Mouse (Mus musculus) Patski (cell line): ENCODE results near the gene Prdx2. TPM values are rescaled to one million over a fixed set of nuclear protein-coding genes. Genes with fewer than 3 reads are reported as not detected.
A peak's percentile ranks its signal among the peaks of the same experiment; 100 is the strongest.

Experiments used
- ATAC-seq: fragments of 100-300 bp; one replicate; pipeline ENCODE4 v1.8.0; 2021
- CTCF ChIA-PET: fragments of 350-600 bp; sonication (Branson Sonifier 250); formaldehyde crosslinking; loops from one replicate; lab custom pipeline; 2022; ENCODE audit warnings: inconsistent platforms; lab: Charles Lee
- POLR2A ChIA-PET: fragments of 350-600 bp; sonication (Branson Sonifier 250); formaldehyde crosslinking; loops from one replicate; lab custom pipeline; 2022; ENCODE audit warnings: antibody characterized with exemption, inconsistent platforms; lab: Charles Lee
- DNase-seq: peaks from one replicate; pipeline ENCODE4 v3.0.0-alpha.2; 2011; ENCODE audit warnings: low read depth, low spot score
- H3K27me3 ChIP-seq: fragments of 371-371 bp; one replicate; pipeline ENCODE4 v1.5.1; 2021
- CTCF ChIP-seq: fragments of 100-300 bp; IDR thresholded peaks from one replicate; pipeline ENCODE4 v1.5.1; 2021
- in situ Hi-C: fragments of 300-500 bp; cut with MboI; formaldehyde crosslinking; loops from 3 replicates; pipeline ENCODE4 v1.11.1; 2018; ENCODE audit warnings: low pct_unique_long_range_greater_than_20kb, mixed read lengths
- polyA plus RNA-seq: library from polyadenylated mRNA; unstranded; gene quantifications from one replicate; pipeline ENCODE4 v1.2.3, GENCODE M21; 2021

The Prdx2 gene
- polyA plus RNA-seq, 1 experiment from 2014 or later = 668 TPM

- no peak for DNase-seq
- no peaks in the 10 kb centered on the region for H3K27me3 ChIP-seq
- ChIA-PET CTCF (interaction anchor here (3.0 to 13.4 kb wide), 2 partner anchors 8 to 14 kb away, joined by 24 to 351 read pairs; partner anchors contain the start of gene Hook2), POLR2A (interaction anchor here (0.9 to 9.8 kb wide), 5 partner anchors 8 to 50 kb away, joined by 3 to 225 read pairs (median 7); partner anchors contain the start of genes Gm49661, Hook2, Prdx2 and Rnaseh2a)
- in situ Hi-C loops = no loop called here
- ATAC-seq = no peak
- TF ChIP-seq CTCF = no peak
These were observed 7.5 kb downstream of the Prdx2 start for GRCm38 (mm10) chr8:84976763-84977434.

- DNase-seq (no peak), ATAC-seq (no peak)
- POLR2A ChIA-PET = interaction anchor here (0.5 to 9.8 kb wide), 7 partner anchors 9 to 320 kb away, joined by 3 to 225 read pairs (median 5); partner anchors contain the start of genes Gm49661, Hook2, Prdx2 and Rnaseh2a
- in situ Hi-C loops = no loop called here
- no peaks in the 10 kb centered on the region for H3K27me3 ChIP-seq
- CTCF ChIA-PET = interaction anchor here (1.0 to 13.4 kb wide), 2 partner anchors 13 to 21 kb away, joined by 4 to 351 read pairs; partner anchors contain the start of gene Hook2
- no peak for TF ChIP-seq CTCF
These were observed 8.3 kb downstream of the Prdx2 start for GRCm38 (mm10) chr8:84977435-84978247.

GRCm38 (mm10) chr8:84978248-84978940, 9.0 kb downstream of the Prdx2 start, which contains the start of gene Junb:
TSS of gene Junb (minus strand) at chr8:84978718.
- no peak for TF ChIP-seq CTCF
- in situ Hi-C loops = no loop called here
- ATAC-seq (peak; percentile 22), DNase-seq (no peak)
- POLR2A ChIA-PET = interaction anchor here (0.5 to 9.8 kb wide), 6 partner anchors 9 to 320 kb away, joined by 3 to 225 read pairs (median 4); partner anchors contain the start of genes Gm49661, Hook2, Prdx2 and Rnaseh2a
- CTCF ChIA-PET = interaction anchor here (1.0 to 13.4 kb wide), 2 partner anchors 12 to 21 kb away, joined by 4 to 351 read pairs; partner anchors contain the start of gene Hook2
- H3K27me3 ChIP-seq = no peaks in the 10 kb centered on the region

GRCm38 (mm10) chr8:84979599-84980421, 10.4 kb downstream of the Prdx2 start:
- in situ Hi-C loops = loop anchor here (10.0 kb wide), 2 partner anchors 315 to 775 kb away; partner anchors contain the start of gene Ier2
- POLR2A ChIA-PET = interaction anchor here (1.3 to 9.8 kb wide), 5 partner anchors 8 to 91 kb away, joined by 3 to 225 read pairs (median 5); partner anchors contain the start of genes Dhps, Gm49661, Hook2 and Prdx2
- no peaks in the 10 kb centered on the region for H3K27me3 ChIP-seq
- no peak for TF ChIP-seq CTCF
- ATAC-seq (peak; percentile 22), DNase-seq (no peak)
- CTCF ChIA-PET = interaction anchor here (13.4 kb wide), 1 partner anchor 11 kb away, joined by 351 read pairs; the partner anchor contains the start of gene Hook2

- no peak for TF ChIP-seq CTCF
- no peaks in the 10 kb centered on the region for H3K27me3 ChIP-seq
- ChIA-PET POLR2A (interaction anchor here (1.3 to 9.8 kb wide), 5 partner anchors 7 to 90 kb away, joined by 3 to 225 read pairs (median 5); partner anchors contain the start of genes Dhps, Gm49661, Hook2 and Prdx2), CTCF (interaction anchor here (13.4 kb wide), 1 partner anchor 10 kb away, joined by 351 read pairs; the partner anchor contains the start of gene Hook2)
- ATAC-seq (peak; percentile 6), DNase-seq (peak; percentile 100)
- in situ Hi-C loops = loop anchor here (10.0 kb wide), 2 partner anchors 316 to 776 kb away; partner anchors contain the start of gene Ier2
These were observed 11.4 kb downstream of the Prdx2 start for GRCm38 (mm10) chr8:84980622-84981358.

GRCm38 (mm10) chr8:84981644-84982498, 12.5 kb downstream of the Prdx2 start:
- DNase-seq = no peak
- ChIA-PET CTCF (interaction anchor here (13.4 kb wide), 1 partner anchor 9 kb away, joined by 351 read pairs; the partner anchor contains the start of gene Hook2), POLR2A (interaction anchor here (2.0 to 9.8 kb wide), 3 partner anchors 6 to 89 kb away, joined by 5 to 225 read pairs (median 15); partner anchors contain the start of genes Dhps, Gm49661, Hook2 and Prdx2)
- no peak for ATAC-seq
- in situ Hi-C loops = loop anchor here (10.0 kb wide), 2 partner anchors 317 to 777 kb away; partner anchors contain the start of gene Ier2
- H3K27me3 ChIP-seq = no peaks in the 10 kb centered on the region
- no peak for TF ChIP-seq CTCF

- no peak for ATAC-seq
- in situ Hi-C loops = loop anchor here (10.0 kb wide), 2 partner anchors 318 to 778 kb away; partner anchors contain the start of gene Ier2
- no peak for TF ChIP-seq CTCF
- ChIA-PET CTCF (no interaction called here), POLR2A (no interaction called here)
- no peak for DNase-seq
- no peaks in the 10 kb centered on the region for H3K27me3 ChIP-seq
These were observed 13.2 kb downstream of the Prdx2 start for GRCm38 (mm10) chr8:84982499-84983011.
